Mouse (Mus musculus): ENCODE data around the gene Acat3.
A peak's percentile ranks its signal among the peaks of the same experiment; 100 is the strongest.
"Not testable (repeated sequence)": the region's sequence is repeated elsewhere in the genome, so short reads cannot be mapped to it uniquely, and the experiment has no call there.

Gene Acat3

GRCm38 (mm10) chr17:12915881-12916583 is 24.4 kb downstream of the Acat3 start, which contains the start of gene Mrpl18:
Gene Mrpl18 (minus strand): TSS chr17:12916345.
- DNase-seq = peak; percentile 97

- no peak for DNase-seq
These were observed 24.9 kb downstream of the Acat3 start, which contains the start of gene Tcp1 for GRCm38 (mm10) chr17:12915488-12915880. Gene Tcp1 (plus strand): TSS chr17:12915701.

- DNase-seq = no peak
These were observed 30.0 kb downstream of the Acat3 start for GRCm38 (mm10) chr17:12910391-12910790.

GRCm38 (mm10) chr17:12909361-12910280 is 30.8 kb downstream of the Acat3 start, which contains the start of gene Pnldc1:
Gene Pnldc1 (minus strand): TSS chr17:12910230.
- DNase-seq = no peak

GRCm38 (mm10) chr17:12906436-12906835 is 34.0 kb downstream of the Acat3 start:
- DNase-seq = no peak

- DNase-seq = no peak
These were observed 34.6 kb downstream of the Acat3 start for GRCm38 (mm10) chr17:12905810-12906209.

GRCm38 (mm10) chr17:12904349-12904748 is 36.1 kb downstream of the Acat3 start:
- no peak for DNase-seq

GRCm38 (mm10) chr17:12903372-12904333 is 36.7 kb downstream of the Acat3 start:
- DNase-seq = no peak

- no peak for DNase-seq
These were observed 38.1 kb downstream of the Acat3 start for GRCm38 (mm10) chr17:12902291-12902690.

- not testable (repeated sequence) for DNase-seq
These were observed 41.8 kb downstream of the Acat3 start for GRCm38 (mm10) chr17:12898607-12899006.

- DNase-seq = no peak
These were observed 42.7 kb downstream of the Acat3 start for GRCm38 (mm10) chr17:12897674-12898073.

- DNase-seq = no peak
These were observed 48.4 kb downstream of the Acat3 start for GRCm38 (mm10) chr17:12892033-12892432.

- DNase-seq = no peak
These were observed 49.3 kb downstream of the Acat3 start for GRCm38 (mm10) chr17:12891054-12891453.

- DNase-seq = no peak
These were observed 53.2 kb downstream of the Acat3 start for GRCm38 (mm10) chr17:12887021-12887775.

GRCm38 (mm10) chr17:12886620-12887019 is 53.8 kb downstream of the Acat3 start:
- DNase-seq = peak; percentile 39

GRCm38 (mm10) chr17:12881216-12881615 is 59.2 kb downstream of the Acat3 start:
- no peak for DNase-seq

GRCm38 (mm10) chr17:12880178-12880577 is 60.2 kb downstream of the Acat3 start:
- DNase-seq = peak; percentile 84

- no peak for DNase-seq
These were observed 64.7 kb downstream of the Acat3 start, which contains the start of gene Mrgprh for GRCm38 (mm10) chr17:12875734-12876133. Gene Mrgprh (plus strand): TSS chr17:12876034.

Data from thymus, postnatal 25 days (tissue).